Mouse (Mus musculus) midbrain, postnatal 0 days (tissue): ENCODE measurements around the gene Kcnab1. TPM values are rescaled to one million over a fixed set of nuclear protein-coding genes. Genes with fewer than 3 reads are reported as not detected.

Source experiments
- ATAC-seq: fragments of 200-750 bp; cut with Nextera tagmentation; 2 replicates; pipeline ENCODE4 v1.8.0; 2017; ENCODE audit warnings: moderate number of reproducible peaks, mild to moderate bottlenecking, moderate TSS enrichment, moderate library complexity; ENCODE audit not compliant: low FRiP score
- DNase-seq: peaks from one replicate; pipeline ENCODE4 v3.0.0-alpha.2; 2015; ENCODE audit warnings: low spot score
- H3K27ac ChIP-seq: fragments of 300-500 bp; sonication (generic); 2 replicates; pipeline ENCODE4 v1.5.1; 2014; ENCODE audit warnings: low read depth, mild to moderate bottlenecking, low read length, mixed read lengths
- H3K27me3 ChIP-seq: fragments of 300-500 bp; sonication (generic); 2 replicates; pipeline ENCODE4 v1.6.1; 2014; ENCODE audit warnings: low read length, control low read depth, mixed read lengths; ENCODE audit not compliant: insufficient read depth
- H3K36me3 ChIP-seq: fragments of 300-500 bp; sonication (generic); 2 replicates; pipeline ENCODE4 v1.6.1; 2014; ENCODE audit warnings: low read length, control low read depth, mixed read lengths; ENCODE audit not compliant: insufficient read depth
- H3K4me1 ChIP-seq: fragments of 300-500 bp; sonication (generic); 2 replicates; pipeline ENCODE4 v1.6.1; 2014; ENCODE audit warnings: mild to moderate bottlenecking, control low read depth, antibody characterized with exemption, low read length, mixed read lengths; ENCODE audit not compliant: insufficient read depth
- H3K4me2 ChIP-seq: fragments of 300-500 bp; sonication (generic); 2 replicates; pipeline ENCODE4 v1.6.1; 2014; ENCODE audit warnings: low read depth, mild to moderate bottlenecking, low read length, mixed read lengths; ENCODE audit not compliant: poor library complexity, severe bottlenecking
- H3K4me3 ChIP-seq: fragments of 300-500 bp; sonication (generic); 2 replicates; pipeline ENCODE4 v1.5.1; 2014; ENCODE audit warnings: low read depth, mild to moderate bottlenecking, low read length, moderate library complexity
- H3K9ac ChIP-seq: fragments of 300-500 bp; sonication (generic); replicated peaks from 2 replicates; pipeline ENCODE4 v1.6.1; 2014; ENCODE audit warnings: mild to moderate bottlenecking, low read length, moderate library complexity, mixed read lengths; ENCODE audit not compliant: poor library complexity, severe bottlenecking
- H3K9me3 ChIP-seq: fragments of 300-500 bp; sonication (generic); 2 replicates; pipeline ENCODE4 v1.6.1; 2016; ENCODE audit warnings: low read length, control low read depth
- CTCF ChIP-seq: IDR thresholded peaks from 2 replicates; pipeline ENCODE4 v1.5.1; 2016; ENCODE audit warnings: antibody characterized with exemption, mild to moderate bottlenecking
- WGBS: fragments of 180-500 bp; shearing (Covaris S2); extraction: QIAGEN DNeasy Blood & Tissue Kit; methylation state at CpG from one replicate; pipeline ENCODE4 v1.1.7; 2014; 5-methylcytosine and 5-hydroxymethylcytosine counted together
- polyA plus RNA-seq: library from polyadenylated mRNA; unstranded; fragments of >200 nt; fragmentation: Nextera tagmentation; extraction: Ambion mirVana; gene quantifications from 2 replicates; pipeline ENCODE4 v1.2.1, GENCODE M21; 2015
- total RNA-seq: library from RNA; depleted of rRNA; stranded (reverse); fragments of >200 nt; gene quantifications from 2 replicates; pipeline ENCODE4 v1.2.3, GENCODE M21; 2014

Gene Kcnab1
- total and polyA plus RNA-seq, 2 experiments from 2014 or later = 7.1 to 8.8 TPM

GRCm38 (mm10) chr3:65373594-65374182 is 264.5 kb downstream of the Kcnab1 start:
- ATAC-seq = no peak
- no peaks in the 10 kb centered on the region for H3K4me1 ChIP-seq
- DNase-seq = no peak
- no peak for TF ChIP-seq CTCF
- H3K9ac ChIP-seq = no peak overlapping the region
- no peak overlapping the region for H3K4me3 ChIP-seq
- H3K9me3 ChIP-seq = no peaks in the 10 kb centered on the region
- H3K4me2 ChIP-seq = no peak overlapping the region
- H3K27me3 ChIP-seq = no peaks in the 10 kb centered on the region
- WGBS = 49% methylated on average over 5 of the region's 5 CpGs
- H3K36me3 ChIP-seq = peaks cover 18% of the 10 kb centered on the region
- no peak overlapping the region for H3K27ac ChIP-seq

- Histone ChIP-seq H3K27ac (no peak overlapping the region), H3K4me3 (no peak overlapping the region), H3K27me3 (no peaks in the 10 kb centered on the region), H3K36me3 (peaks cover 18% of the 10 kb centered on the region), H3K9me3 (no peaks in the 10 kb centered on the region), H3K4me2 (no peak overlapping the region), H3K4me1 (no peaks in the 10 kb centered on the region), H3K9ac (no peak overlapping the region)
- 86% methylated on average over 3 of the region's 3 CpGs for WGBS
- TF ChIP-seq CTCF = no peak
- no peak for ATAC-seq
- no peak for DNase-seq
These were observed 265.5 kb downstream of the Kcnab1 start for GRCm38 (mm10) chr3:65374729-65375128.

- Histone ChIP-seq H3K9ac (no peak overlapping the region), H3K9me3 (no peaks in the 10 kb centered on the region), H3K27ac (no peak overlapping the region), H3K36me3 (peaks cover 9% of the 10 kb centered on the region), H3K4me2 (no peak overlapping the region), H3K4me3 (no peak overlapping the region), H3K27me3 (no peaks in the 10 kb centered on the region), H3K4me1 (no peaks in the 10 kb centered on the region)
- ATAC-seq (no peak), DNase-seq (no peak)
- no peak for TF ChIP-seq CTCF
These were observed 269.5 kb downstream of the Kcnab1 start for GRCm38 (mm10) chr3:65378724-65379123.

GRCm38 (mm10) chr3:65379884-65380539 is 270.8 kb downstream of the Kcnab1 start:
- Histone ChIP-seq H3K4me3 (no peak overlapping the region), H3K36me3 (peaks cover 9% of the 10 kb centered on the region), H3K9ac (no peak overlapping the region), H3K9me3 (no peaks in the 10 kb centered on the region), H3K4me1 (no peaks in the 10 kb centered on the region), H3K4me2 (no peak overlapping the region), H3K27ac (no peak overlapping the region), H3K27me3 (no peaks in the 10 kb centered on the region)
- WGBS = 78% methylated on average over 4 of the region's 4 CpGs
- peak; percentile 89 for TF ChIP-seq CTCF
- no peak for ATAC-seq
- DNase-seq = peak; percentile 63

GRCm38 (mm10) chr3:65381094-65381493 is 271.9 kb downstream of the Kcnab1 start:
- no peak for TF ChIP-seq CTCF
- H3K36me3 ChIP-seq = peaks cover 14% of the 10 kb centered on the region
- no peak overlapping the region for H3K4me3 ChIP-seq
- H3K4me1 ChIP-seq = no peaks in the 10 kb centered on the region
- no peak for ATAC-seq
- DNase-seq = no peak
- WGBS = 86% methylated on average over 4 of the region's 4 CpGs
- H3K27me3 ChIP-seq = no peaks in the 10 kb centered on the region
- no peaks in the 10 kb centered on the region for H3K9me3 ChIP-seq
- no peak overlapping the region for H3K4me2 ChIP-seq
- no peak overlapping the region for H3K27ac ChIP-seq
- no peak overlapping the region for H3K9ac ChIP-seq

- H3K36me3 ChIP-seq = peaks cover 31% of the 10 kb centered on the region
- no peak overlapping the region for H3K4me3 ChIP-seq
- no peaks in the 10 kb centered on the region for H3K9me3 ChIP-seq
- ATAC-seq (no peak), DNase-seq (no peak)
- no peak overlapping the region for H3K27ac ChIP-seq
- no peak overlapping the region for H3K9ac ChIP-seq
- H3K4me2 ChIP-seq = no peak overlapping the region
- 96% methylated on average over 3 of the region's 3 CpGs for WGBS
- H3K4me1 ChIP-seq = no peaks in the 10 kb centered on the region
- TF ChIP-seq CTCF = no peak
- no peaks in the 10 kb centered on the region for H3K27me3 ChIP-seq
These were observed 275.2 kb downstream of the Kcnab1 start for GRCm38 (mm10) chr3:65384431-65384830.
